Mouse (Mus musculus) frontal cortex, postnatal 36 days (tissue): ENCODE measurements around the gene Secisbp2l.

Source experiments
- DNase-seq, 2 experiments: peaks; one replicate each; pipeline ENCODE4 v3.0.0; 2022; ENCODE audit warnings: low spot score in 2 of 2

Gene Secisbp2l

GRCm38 (mm10) chr2:125782719-125783109, at the start of gene Secisbp2l:
Gene Secisbp2l, minus strand, starts transcription at chr2:125782870.
- peak; percentile 97 for DNase-seq

GRCm38 (mm10) chr2:125829924-125830323, 47.3 kb upstream of the Secisbp2l start:
- DNase-seq: no peak

GRCm38 (mm10) chr2:125827898-125828297, 45.2 kb upstream of the Secisbp2l start:
- DNase-seq: no peak

GRCm38 (mm10) chr2:125826201-125826600, 43.5 kb upstream of the Secisbp2l start:
- DNase-seq: no peak

GRCm38 (mm10) chr2:125820397-125820796, 37.7 kb upstream of the Secisbp2l start:
- no peak for DNase-seq

GRCm38 (mm10) chr2:125813972-125814595, 31.4 kb upstream of the Secisbp2l start:
- no peak for DNase-seq

GRCm38 (mm10) chr2:125811332-125811731, 28.7 kb upstream of the Secisbp2l start:
- peak in 1 of 2 experiments; percentile 51 for DNase-seq

- DNase-seq: peak; percentile 36 to 73
These were observed 26.9 kb upstream of the Secisbp2l start for GRCm38 (mm10) chr2:125809551-125809950.

- DNase-seq: no peak
These were observed 23.2 kb upstream of the Secisbp2l start for GRCm38 (mm10) chr2:125805826-125806225.

- DNase-seq: no peak
These were observed 19.3 kb upstream of the Secisbp2l start for GRCm38 (mm10) chr2:125801947-125802346.

GRCm38 (mm10) chr2:125801038-125801437, 18.4 kb upstream of the Secisbp2l start:
- no peak for DNase-seq

GRCm38 (mm10) chr2:125800428-125800827, 17.8 kb upstream of the Secisbp2l start:
- no peak for DNase-seq

GRCm38 (mm10) chr2:125797872-125798271, 15.2 kb upstream of the Secisbp2l start:
- DNase-seq: no peak

- DNase-seq: no peak
These were observed 12.4 kb upstream of the Secisbp2l start for GRCm38 (mm10) chr2:125795118-125795517.

- DNase-seq: no peak
These were observed 11.5 kb upstream of the Secisbp2l start for GRCm38 (mm10) chr2:125794166-125794565.

GRCm38 (mm10) chr2:125792879-125793261, 10.2 kb upstream of the Secisbp2l start:
- DNase-seq: no peak

GRCm38 (mm10) chr2:125792144-125792878, 9.6 kb upstream of the Secisbp2l start:
- DNase-seq: no peak

- no peak for DNase-seq
These were observed 8.8 kb upstream of the Secisbp2l start for GRCm38 (mm10) chr2:125791485-125791885.

- DNase-seq: no peak
These were observed 7.6 kb upstream of the Secisbp2l start for GRCm38 (mm10) chr2:125790242-125790641.

- DNase-seq: no peak
These were observed 6.6 kb upstream of the Secisbp2l start for GRCm38 (mm10) chr2:125789265-125789664.

GRCm38 (mm10) chr2:125788785-125789184, 6.1 kb upstream of the Secisbp2l start:
- no peak for DNase-seq

GRCm38 (mm10) chr2:125788351-125788750, 5.7 kb upstream of the Secisbp2l start:
- DNase-seq: no peak

GRCm38 (mm10) chr2:125785021-125785420, 2.4 kb upstream of the Secisbp2l start:
- DNase-seq: no peak
